Mouse (Mus musculus): ENCODE measurements around the gene Vamp4. TPM values are rescaled to one million over a fixed set of nuclear protein-coding genes. Genes with fewer than 3 reads are reported as not detected.
A peak's percentile ranks its signal among the peaks of the same experiment; 100 is the strongest.

Gene Vamp4
- polyA plus RNA-seq, 1 experiment from 2014 or later = 46.4 TPM

DNA sequence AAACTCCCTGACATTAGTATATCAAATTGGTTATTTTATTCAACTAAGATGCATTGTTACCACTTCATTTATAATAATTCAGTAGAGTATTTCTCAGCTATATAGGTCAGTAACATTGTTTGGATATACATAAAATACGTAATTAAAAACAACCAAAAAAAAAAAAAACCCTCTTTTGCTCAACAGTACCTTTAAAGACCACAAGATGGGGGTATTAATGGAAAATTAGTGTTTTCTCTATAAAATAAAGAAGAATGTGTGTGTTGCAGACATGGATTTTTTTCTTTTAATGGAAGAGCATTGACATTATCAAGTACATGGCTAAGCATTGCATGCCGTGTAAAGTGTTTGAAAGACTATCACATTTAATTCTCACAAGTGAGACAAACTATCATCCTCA is 12.6 kb downstream of the Vamp4 start:
- H3K27me3 ChIP-seq (replicated peaks; ENCODE audit: control insufficient read depth, insufficient read depth, low read length) = no peaks in the 10 kb centered on the region
- no peak overlapping the region for H3K27ac ChIP-seq (ENCODE audit: low read length)
- H3K4me3 ChIP-seq (ENCODE audit: low read length) = no peak overlapping the region
- H3K4me1 ChIP-seq (ENCODE audit: control insufficient read depth, insufficient read depth, low read length) = peaks cover 2% of the 10 kb centered on the region; the same call in 1 of the 2 replicates
- H3K4me2 ChIP-seq (ENCODE audit: low read depth, low read length) = no peak overlapping the region
- peaks cover 4% of the 10 kb centered on the region; the same call in 1 of the 2 replicates for H3K36me3 ChIP-seq (ENCODE audit: control insufficient read depth, insufficient read depth, low read length)
- H3K9ac ChIP-seq (ENCODE audit: low read depth, low read length) = no peak overlapping the region
- 75% methylated on average over 2 of the region's 2 CpGs for WGBS
- no peaks in the 10 kb centered on the region for H3K9me3 ChIP-seq (ENCODE audit: control insufficient read depth, low read length)
- ATAC-seq = no peak

DNA sequence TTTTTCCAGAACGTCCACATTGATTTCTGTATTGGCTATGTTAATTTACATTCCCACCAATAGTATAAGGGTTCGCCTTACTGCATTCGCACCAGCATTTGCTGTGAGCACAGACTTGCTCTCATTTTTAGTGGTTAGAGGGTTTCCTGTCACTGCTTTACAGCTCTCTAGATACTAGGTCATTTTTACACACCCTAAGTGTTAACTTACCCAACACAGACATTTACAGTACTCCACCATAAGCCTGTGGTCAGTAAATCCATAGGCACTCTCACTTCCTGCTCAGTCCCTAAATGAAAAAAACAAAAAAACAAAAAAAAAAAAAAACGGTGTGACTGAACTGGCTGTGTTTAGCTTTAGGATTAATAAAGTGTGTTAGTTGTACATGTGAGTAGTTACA is 16.0 kb downstream of the Vamp4 start:
- WGBS = 57% methylated on average over 4 of the region's 4 CpGs
- Histone ChIP-seq H3K9ac (ENCODE audit: low read depth, low read length) (no peak overlapping the region), H3K9me3 (ENCODE audit: control insufficient read depth, low read length) (no peaks in the 10 kb centered on the region), H3K4me2 (ENCODE audit: low read depth, low read length) (no peak overlapping the region), H3K4me3 (ENCODE audit: low read length) (no peak overlapping the region), H3K4me1 (ENCODE audit: control insufficient read depth, insufficient read depth, low read length) (peaks cover 2% of the 10 kb centered on the region; the same call in 1 of the 2 replicates), H3K27me3 (replicated peaks; ENCODE audit: control insufficient read depth, insufficient read depth, low read length) (no peaks in the 10 kb centered on the region), H3K27ac (ENCODE audit: low read length) (no peak overlapping the region), H3K36me3 (ENCODE audit: control insufficient read depth, insufficient read depth, low read length) (no peaks in the 10 kb centered on the region)
- ATAC-seq = no peak

DNA sequence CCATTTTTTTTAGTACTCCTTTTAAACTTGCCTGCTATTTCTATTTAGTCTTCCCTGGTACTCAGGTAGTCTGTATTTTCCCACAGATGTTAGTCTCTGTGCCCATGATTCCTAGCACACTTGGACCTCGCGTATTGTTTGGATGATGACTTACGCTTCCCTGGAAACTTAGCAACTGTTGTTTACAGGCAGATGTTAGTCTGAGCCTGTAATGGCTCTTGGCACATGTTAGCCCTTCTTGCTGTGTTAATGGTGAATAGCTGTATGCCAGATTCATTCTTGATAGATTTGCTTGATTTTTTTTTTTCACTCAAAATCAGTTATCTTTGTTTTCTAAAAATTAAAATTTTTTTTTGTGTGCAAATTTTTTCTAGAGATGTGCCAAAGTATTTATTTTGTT is 18.3 kb downstream of the Vamp4 start:
- no peak overlapping the region for H3K4me2 ChIP-seq (ENCODE audit: low read depth, low read length)
- ATAC-seq = no peak
- H3K27ac ChIP-seq (ENCODE audit: low read length) = no peak overlapping the region
- H3K27me3 ChIP-seq (replicated peaks; ENCODE audit: control insufficient read depth, insufficient read depth, low read length) = no peaks in the 10 kb centered on the region
- H3K4me1 ChIP-seq (ENCODE audit: control insufficient read depth, insufficient read depth, low read length) = peaks cover 2% of the 10 kb centered on the region; the same call in 1 of the 2 replicates
- no peak overlapping the region for H3K4me3 ChIP-seq (ENCODE audit: low read length)
- WGBS = 39% methylated on average over 3 of the region's 3 CpGs
- H3K9ac ChIP-seq (ENCODE audit: low read depth, low read length) = no peak overlapping the region
- H3K9me3 ChIP-seq (ENCODE audit: control insufficient read depth, low read length) = no peaks in the 10 kb centered on the region
- no peaks in the 10 kb centered on the region for H3K36me3 ChIP-seq (ENCODE audit: control insufficient read depth, insufficient read depth, low read length)

DNA sequence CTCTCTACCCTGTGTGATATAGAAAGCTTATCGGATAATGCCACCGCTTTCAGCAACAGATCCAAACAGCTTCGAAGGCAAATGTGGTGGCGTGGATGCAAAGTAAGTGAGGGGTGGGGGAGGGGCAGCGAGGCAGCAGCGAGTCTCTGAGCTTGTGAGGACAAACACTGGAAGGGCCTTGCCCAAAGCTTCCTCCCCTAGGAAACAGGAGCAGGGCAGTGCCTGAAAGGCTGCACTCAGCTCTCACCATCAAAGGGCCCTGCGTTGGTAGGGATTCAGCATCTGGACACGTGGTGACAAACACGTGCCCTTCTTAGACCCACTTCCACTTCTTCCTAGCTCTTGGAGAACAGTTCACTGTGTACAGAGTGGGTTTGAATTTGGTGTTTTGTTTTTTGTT is 19.1 kb downstream of the Vamp4 start:
- peak; percentile 28; the same call in 1 of the 2 replicates for ATAC-seq
- Histone ChIP-seq H3K36me3 (ENCODE audit: control insufficient read depth, insufficient read depth, low read length) (no peaks in the 10 kb centered on the region), H3K27ac (ENCODE audit: low read length) (no peak overlapping the region), H3K27me3 (replicated peaks; ENCODE audit: control insufficient read depth, insufficient read depth, low read length) (no peaks in the 10 kb centered on the region), H3K9ac (ENCODE audit: low read depth, low read length) (no peak overlapping the region), H3K4me2 (ENCODE audit: low read depth, low read length) (no peak overlapping the region), H3K4me1 (ENCODE audit: control insufficient read depth, insufficient read depth, low read length) (peaks cover 2% of the 10 kb centered on the region; the same call in 1 of the 2 replicates), H3K9me3 (ENCODE audit: control insufficient read depth, low read length) (no peaks in the 10 kb centered on the region), H3K4me3 (ENCODE audit: low read length) (no peak overlapping the region)
- 25% methylated on average over 9 of the region's 9 CpGs for WGBS

DNA sequence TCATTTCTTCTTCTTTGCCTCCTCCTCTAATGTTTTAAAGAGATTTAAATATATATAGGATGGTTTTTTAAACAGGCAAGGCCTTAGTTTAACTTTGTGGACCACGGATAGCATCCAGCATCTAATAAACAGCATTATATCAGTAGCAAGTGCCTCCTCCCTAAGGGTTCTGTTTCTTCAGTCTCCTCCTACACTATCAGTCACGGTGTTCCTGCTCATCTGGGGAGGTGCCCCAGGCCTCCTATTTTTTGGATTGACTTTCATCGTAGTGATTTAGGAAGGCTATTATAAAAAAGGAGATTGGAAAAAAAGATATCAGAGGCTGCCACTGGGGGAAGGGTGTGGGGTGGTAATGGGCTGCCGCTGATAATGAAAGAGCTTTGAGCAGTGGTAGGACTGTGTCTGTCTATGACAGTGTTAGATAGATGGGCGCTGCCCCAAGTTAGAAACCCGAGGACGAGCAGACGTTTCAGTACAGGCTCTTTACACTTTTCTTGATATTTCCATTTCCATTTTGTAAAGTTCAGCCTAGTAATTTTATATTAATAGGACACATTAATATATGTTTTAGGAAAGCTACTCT is 20.2 kb downstream of the Vamp4 start:
- no peaks in the 10 kb centered on the region for H3K9me3 ChIP-seq (ENCODE audit: control insufficient read depth, low read length)
- H3K4me1 ChIP-seq (ENCODE audit: control insufficient read depth, insufficient read depth, low read length) = peaks cover 2% of the 10 kb centered on the region; the same call in 1 of the 2 replicates
- H3K36me3 ChIP-seq (ENCODE audit: control insufficient read depth, insufficient read depth, low read length) = no peaks in the 10 kb centered on the region
- 81% methylated on average over 8 of the region's 8 CpGs for WGBS
- H3K27me3 ChIP-seq (replicated peaks; ENCODE audit: control insufficient read depth, insufficient read depth, low read length) = no peaks in the 10 kb centered on the region
- H3K4me2 ChIP-seq (ENCODE audit: low read depth, low read length) = no peak overlapping the region
- no peak overlapping the region for H3K9ac ChIP-seq (ENCODE audit: low read depth, low read length)
- no peak for ATAC-seq
- no peak overlapping the region for H3K27ac ChIP-seq (ENCODE audit: low read length)
- H3K4me3 ChIP-seq (ENCODE audit: low read length) = no peak overlapping the region

DNA sequence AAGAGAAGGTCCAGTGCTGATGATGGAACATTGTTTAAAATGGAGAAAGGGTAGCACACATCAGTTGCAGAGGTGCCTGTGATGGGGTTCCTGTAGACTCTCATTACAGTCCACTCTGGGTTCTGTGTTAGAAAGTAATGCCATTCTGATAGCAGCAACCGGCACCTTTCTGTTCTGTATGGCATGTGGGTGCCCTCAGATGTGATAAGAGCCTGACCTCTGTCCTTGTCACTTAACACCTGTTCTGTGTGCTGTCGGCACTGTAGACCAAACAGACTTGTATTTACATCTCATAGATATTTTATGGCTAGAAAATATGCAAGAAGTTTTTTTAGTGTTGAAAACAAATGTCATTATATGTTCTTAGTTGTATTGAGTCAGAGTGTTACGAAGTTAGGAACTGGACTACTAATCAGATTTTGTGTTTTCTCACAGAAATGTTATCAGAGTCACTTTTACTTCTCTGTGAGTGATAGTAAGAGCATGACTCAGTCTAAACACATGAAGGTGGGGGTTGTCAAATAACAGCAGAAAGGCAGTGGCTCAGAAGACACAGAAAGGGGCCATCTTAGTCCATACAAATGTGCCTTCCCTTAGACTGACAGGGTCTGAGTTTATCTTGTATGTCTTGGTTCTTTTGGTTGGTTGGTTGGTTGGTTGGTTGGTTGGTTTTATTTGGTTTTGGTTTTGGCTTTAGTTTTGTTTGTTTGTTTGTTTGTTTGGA is 27.2 kb downstream of the Vamp4 start:
- no peak for ATAC-seq
- 63% methylated on average over 3 of the region's 3 CpGs for WGBS
- no peak overlapping the region for H3K4me3 ChIP-seq (ENCODE audit: low read length)
- H3K36me3 ChIP-seq (ENCODE audit: control insufficient read depth, insufficient read depth, low read length) = no peaks in the 10 kb centered on the region; the same call in 1 of the 2 replicates
- H3K4me1 ChIP-seq (ENCODE audit: control insufficient read depth, insufficient read depth, low read length) = no peaks in the 10 kb centered on the region
- H3K27ac ChIP-seq (ENCODE audit: low read length) = no peak overlapping the region
- H3K9ac ChIP-seq (ENCODE audit: low read depth, low read length) = no peak overlapping the region
- H3K9me3 ChIP-seq (ENCODE audit: control insufficient read depth, low read length) = no peaks in the 10 kb centered on the region
- H3K4me2 ChIP-seq (ENCODE audit: low read depth, low read length) = no peak overlapping the region
- no peaks in the 10 kb centered on the region for H3K27me3 ChIP-seq (replicated peaks; ENCODE audit: control insufficient read depth, insufficient read depth, low read length)

DNA sequence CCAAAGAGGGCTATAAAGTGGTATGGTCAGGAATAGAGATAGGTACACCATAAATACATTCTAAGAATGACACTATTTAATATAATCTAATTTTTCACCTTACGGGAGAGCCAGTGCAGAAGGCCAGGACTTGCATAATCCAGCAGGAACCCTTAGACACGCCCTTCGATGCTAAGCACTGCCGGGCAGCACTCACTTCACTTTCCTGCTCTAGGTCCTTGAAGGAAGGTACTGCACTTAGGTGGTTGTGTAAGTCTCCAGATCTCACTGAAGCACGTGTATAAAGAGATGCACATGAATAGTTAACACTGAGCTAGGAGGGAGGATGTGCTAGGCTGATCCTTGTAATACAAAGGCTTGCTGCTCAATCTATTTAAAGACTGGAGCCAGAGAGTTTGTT is 29.3 kb downstream of the Vamp4 start:
- Histone ChIP-seq H3K9me3 (ENCODE audit: control insufficient read depth, low read length) (no peaks in the 10 kb centered on the region), H3K4me3 (ENCODE audit: low read length) (no peak overlapping the region), H3K27me3 (replicated peaks; ENCODE audit: control insufficient read depth, insufficient read depth, low read length) (no peaks in the 10 kb centered on the region), H3K27ac (ENCODE audit: low read length) (no peak overlapping the region), H3K36me3 (ENCODE audit: control insufficient read depth, insufficient read depth, low read length) (no peaks in the 10 kb centered on the region; the same call in 1 of the 2 replicates), H3K4me1 (ENCODE audit: control insufficient read depth, insufficient read depth, low read length) (no peaks in the 10 kb centered on the region), H3K9ac (ENCODE audit: low read depth, low read length) (no peak overlapping the region), H3K4me2 (ENCODE audit: low read depth, low read length) (no peak overlapping the region)
- 90% methylated on average over 5 of the region's 5 CpGs for WGBS
- ATAC-seq = no peak

DNA sequence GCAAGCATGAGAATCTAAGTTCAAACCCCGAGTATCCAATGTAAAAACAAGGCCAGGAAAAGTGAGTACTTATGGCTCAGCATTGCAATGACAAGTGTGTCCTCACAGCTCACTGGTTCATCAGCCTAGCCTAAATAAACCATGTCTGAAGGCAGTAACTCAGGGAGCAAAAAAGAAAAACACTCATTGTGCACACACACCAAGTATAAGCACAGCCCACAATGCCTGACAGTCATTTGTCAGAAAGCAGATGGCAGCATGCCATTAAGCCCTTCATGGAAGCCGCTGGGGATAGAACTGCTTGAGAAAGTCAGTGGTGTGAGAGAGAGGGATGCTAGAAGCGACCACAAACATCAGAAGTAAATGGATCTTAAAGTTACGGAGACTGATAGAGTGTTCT is 31.0 kb downstream of the Vamp4 start:
- no peak overlapping the region for H3K27ac ChIP-seq (ENCODE audit: low read length)

DNA sequence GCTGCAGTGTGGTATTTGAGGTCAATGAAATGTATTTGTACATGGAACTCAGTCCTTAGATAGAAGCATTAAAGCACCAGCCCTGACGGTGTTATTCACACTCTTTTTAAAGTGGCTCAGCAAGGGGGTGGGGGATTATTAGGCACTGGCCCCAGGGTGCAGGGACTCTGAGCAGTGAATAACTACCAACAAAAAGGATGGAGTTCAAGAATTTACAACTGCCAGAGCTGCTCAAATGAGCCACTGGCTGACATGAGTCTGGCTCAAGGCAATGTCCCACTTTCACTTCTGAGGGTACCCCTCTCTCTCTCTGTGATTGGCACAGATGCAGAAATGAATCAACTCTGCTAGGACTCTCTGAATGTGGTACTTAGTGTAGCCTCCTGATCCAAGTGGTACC is 37.8 kb downstream of the Vamp4 start:
- whole genome bisulfite sequencing = 35% methylated on average over 1 of the region's 1 CpGs
- Histone ChIP-seq H3K36me3 (ENCODE audit: control insufficient read depth, insufficient read depth, low read length) (no peaks in the 10 kb centered on the region), H3K4me1 (ENCODE audit: control insufficient read depth, insufficient read depth, low read length) (no peaks in the 10 kb centered on the region), H3K9me3 (ENCODE audit: control insufficient read depth, low read length) (no peaks in the 10 kb centered on the region), H3K27me3 (replicated peaks; ENCODE audit: control insufficient read depth, insufficient read depth, low read length) (no peaks in the 10 kb centered on the region), H3K4me3 (ENCODE audit: low read length) (no peak overlapping the region), H3K9ac (ENCODE audit: low read depth, low read length) (no peak overlapping the region), H3K27ac (ENCODE audit: low read length) (no peak overlapping the region), H3K4me2 (ENCODE audit: low read depth, low read length) (no peak overlapping the region)
- ATAC-seq = no peak

More for the DNA sequence above, 31.0 kb downstream of the Vamp4 start:
- Histone ChIP-seq H3K36me3 (ENCODE audit: control insufficient read depth, insufficient read depth, low read length) (no peaks in the 10 kb centered on the region; the same call in 1 of the 2 replicates), H3K4me2 (ENCODE audit: low read depth, low read length) (no peak overlapping the region), H3K4me1 (ENCODE audit: control insufficient read depth, insufficient read depth, low read length) (no peaks in the 10 kb centered on the region), H3K4me3 (ENCODE audit: low read length) (no peak overlapping the region), H3K9me3 (ENCODE audit: control insufficient read depth, low read length) (no peaks in the 10 kb centered on the region), H3K9ac (ENCODE audit: low read depth, low read length) (no peak overlapping the region), H3K27me3 (replicated peaks; ENCODE audit: control insufficient read depth, insufficient read depth, low read length) (no peaks in the 10 kb centered on the region)
- WGBS = 71% methylated on average over 4 of the region's 4 CpGs
- ATAC-seq = no peak; the same call in 1 of the 2 replicates

Measured in intestine, embryonic 16.5 days (tissue).